Comparison of ENCODE assay signal across 8 mouse cellular contexts in the genomic region with DNA sequence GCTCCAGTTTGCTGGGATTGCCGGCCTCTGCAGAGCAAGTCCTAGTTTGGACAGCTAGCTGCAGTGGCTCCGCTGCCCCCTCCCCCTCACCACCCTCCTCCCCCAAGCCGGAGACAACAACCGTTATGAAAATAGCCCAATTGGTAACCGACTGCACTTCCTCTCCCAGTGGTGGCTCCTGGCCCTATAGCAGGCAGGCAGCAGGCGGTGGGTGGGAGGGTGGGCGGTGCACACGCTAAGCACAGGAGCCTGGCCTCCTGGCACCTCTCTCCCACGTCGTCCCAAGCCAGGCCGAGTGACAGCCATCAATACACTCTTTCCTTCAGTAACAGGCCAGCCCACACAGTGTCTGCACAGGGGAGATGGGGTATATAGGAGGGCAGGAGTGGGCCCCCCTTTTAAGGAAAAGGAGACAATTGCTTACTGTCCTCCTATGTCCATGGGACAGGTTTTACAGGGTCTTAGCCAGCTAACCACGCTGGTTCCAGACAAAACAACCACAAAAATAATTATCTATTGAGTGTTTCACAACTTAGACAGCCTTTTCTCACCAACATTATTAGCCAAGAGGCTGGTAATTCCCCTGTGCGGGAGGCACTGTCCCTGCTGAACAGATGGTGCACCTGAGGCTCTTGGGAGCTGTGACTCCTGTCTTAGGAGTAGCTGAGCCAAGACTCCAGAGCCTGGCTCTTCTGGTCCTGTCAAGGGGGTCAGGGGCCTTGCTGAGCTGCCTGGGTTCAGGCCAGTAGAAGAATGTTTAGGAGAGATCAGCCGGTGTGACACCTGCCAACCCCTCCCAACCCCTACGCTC. TPM values are rescaled to one million over a fixed set of nuclear protein-coding genes. Genes with fewer than 3 reads are reported as not detected.
DNase-seq lines count a peak whose midpoint lies in the region; ATAC-seq lines count a peak whose summit lies in the region.

No protein-coding gene starts in this region.

- H3K4me2 ChIP-seq in intestine, embryonic 16.5 days (ENCODE audit: low read depth, low read length), result peak overlapping the region; percentile 39
- peak overlapping the region; percentile 55 for H3K4me2 ChIP-seq in lung, embryonic 16.5 days (ENCODE audit: low read depth, low read length)

- no peaks in the 10 kb centered on the region for H3K27me3 ChIP-seq in intestine, embryonic 16.5 days (replicated peaks; ENCODE audit: control insufficient read depth, insufficient read depth, low read length)
- no peaks in the 10 kb centered on the region for H3K27me3 ChIP-seq in lung, embryonic 16.5 days (ENCODE audit: control insufficient read depth, insufficient read depth, low read depth, low read length)

- H3K4me1 ChIP-seq in intestine, embryonic 16.5 days (ENCODE audit: control insufficient read depth, insufficient read depth, low read length), result peaks cover 70% of the 10 kb centered on the region
- H3K4me1 ChIP-seq in lung, embryonic 16.5 days (replicated peaks; ENCODE audit: control insufficient read depth, insufficient read depth, low read length), result peaks cover 64% of the 10 kb centered on the region

- ATAC-seq in granulocyte monocyte progenitor cell, adult 5-6 weeks (replicated peaks; ENCODE audit: poor library complexity, severe bottlenecking), result peak; percentile 65
- peak; percentile 41 for ATAC-seq in intestine, embryonic 16.5 days
- ATAC-seq in lung, embryonic 16.5 days (ENCODE audit: low read depth), result peak; percentile 62

- WGBS in intestine, embryonic 16.5 days, result 16% methylated on average over 15 of the region's 15 CpGs
- 19% methylated on average over 15 of the region's 15 CpGs for WGBS in lung, embryonic 16.5 days

- H3K27ac ChIP-seq in intestine, embryonic 16.5 days (ENCODE audit: low read length), result peak overlapping the region; percentile 80
- peak overlapping the region; percentile 89 for H3K27ac ChIP-seq in lung, embryonic 16.5 days (ENCODE audit: low read length)

- H3K4me3 ChIP-seq in intestine, embryonic 16.5 days (ENCODE audit: low read length), result peak overlapping the region; percentile 19; the same call in 1 of the 2 replicates
- peak overlapping the region; percentile 29 for H3K4me3 ChIP-seq in lung, embryonic 16.5 days (ENCODE audit: low read length)

- H3K9me3 ChIP-seq in intestine, embryonic 16.5 days (ENCODE audit: control insufficient read depth, low read length), result no peaks in the 10 kb centered on the region
- H3K9me3 ChIP-seq in lung, embryonic 16.5 days (ENCODE audit: control insufficient read depth, low read length), result no peaks in the 10 kb centered on the region

- H3K9ac ChIP-seq in intestine, embryonic 16.5 days (ENCODE audit: low read depth, low read length), result peak overlapping the region; percentile 61
- H3K9ac ChIP-seq in lung, embryonic 16.5 days (ENCODE audit: low read length), result peak overlapping the region; percentile 60

- peak; percentile 59 for DNase-seq in gastrocnemius, adult 18-20 months (ENCODE audit: low spot score)
- no peak for DNase-seq in gastrocnemius, postnatal 36 days
- peak; percentile 93 for DNase-seq in cerebellum, adult 9-11 months
- DNase-seq in retina, embryonic 14.5 days (ENCODE audit: low spot score), result peak; percentile 73
- no peak for DNase-seq in adrenal gland, adult 8-10 months

- intact Hi-C loops in gastrocnemius, postnatal 36 days (cut with DNase I), result no loop called here

- no peaks in the 10 kb centered on the region for H3K36me3 ChIP-seq in intestine, embryonic 16.5 days (ENCODE audit: control insufficient read depth, insufficient read depth, low read length)
- no peaks in the 10 kb centered on the region for H3K36me3 ChIP-seq in lung, embryonic 16.5 days (ENCODE audit: control insufficient read depth, insufficient read depth, low read length)

RNA-seq across cellular contexts. Expression of gene Gm9821, which starts 5.0 kb away (rescaled TPM):
- not detected for total RNA-seq in gastrocnemius, adult 18-20 months (2021)
- total RNA-seq in gastrocnemius, postnatal 36 days (2021), result not detected
- total RNA-seq in granulocyte monocyte progenitor cell, adult 5-6 weeks (2014; fragmentation: Nextera tagmentation), result not detected in 2 replicates
- total RNA-seq in granulocyte monocyte progenitor cell, adult 5-6 weeks (2017), result 0.21 TPM in 1 of 2 replicates, not detected in the other
- 0.28 and 0.55 TPM in 2 replicates for polyA plus RNA-seq in intestine, embryonic 16.5 days (2015; fragmentation: Nextera tagmentation; extraction: Ambion mirVana)
- polyA plus RNA-seq in lung, embryonic 16.5 days (2015; fragmentation: Nextera tagmentation; extraction: Ambion mirVana), result 0.33 and 0.88 TPM in 2 replicates
- not detected for total RNA-seq in adrenal gland, adult 8-10 months (2022)

RNA-seq across cellular contexts. Expression of gene Mdk, which starts 18.4 kb away (rescaled TPM):
- 1 to 10 TPM in 1 of 2 experiments, under 1 TPM in 1; 0.82 to 1.7 TPM for total RNA-seq in gastrocnemius, adult 18-20 months (2021)
- total RNA-seq in gastrocnemius, postnatal 36 days (2021), result 1 to 10 TPM; 1.4 to 4.3 TPM
- total RNA-seq in granulocyte monocyte progenitor cell, adult 5-6 weeks (2014; fragmentation: Nextera tagmentation), result 1.3 and 4.1 TPM in 2 replicates
- not detected in 2 replicates for total RNA-seq in granulocyte monocyte progenitor cell, adult 5-6 weeks (2017)
- 370 and 437 TPM in 2 replicates for polyA plus RNA-seq in intestine, embryonic 16.5 days (2015; fragmentation: Nextera tagmentation; extraction: Ambion mirVana)
- polyA plus RNA-seq in lung, embryonic 16.5 days (2015; fragmentation: Nextera tagmentation; extraction: Ambion mirVana), result 680 and 776 TPM in 2 replicates
- 10 to 100 TPM in 2 of 4 experiments, 1 to 10 TPM in 2; 7.7 to 13.1 (median 9.1) TPM for total RNA-seq in adrenal gland, adult 8-10 months (2022)

RNA-seq across cellular contexts. Expression of gene Chrm4, which starts 23.4 kb away (rescaled TPM):
- total RNA-seq in gastrocnemius, adult 18-20 months (2021), result not detected
- total RNA-seq in gastrocnemius, postnatal 36 days (2021), result not detected
- total RNA-seq in granulocyte monocyte progenitor cell, adult 5-6 weeks (2014; fragmentation: Nextera tagmentation), result not detected in 2 replicates
- total RNA-seq in granulocyte monocyte progenitor cell, adult 5-6 weeks (2017), result 0.26 TPM in 1 of 2 replicates, not detected in the other
- 0.23 and 0.33 TPM in 2 replicates for polyA plus RNA-seq in intestine, embryonic 16.5 days (2015; fragmentation: Nextera tagmentation; extraction: Ambion mirVana)
- 0.10 TPM in 1 of 2 replicates, not detected in the other for polyA plus RNA-seq in lung, embryonic 16.5 days (2015; fragmentation: Nextera tagmentation; extraction: Ambion mirVana)
- 1 to 10 TPM; 1.0 to 4.2 (median 2.6) TPM for total RNA-seq in adrenal gland, adult 8-10 months (2022)

RNA-seq across cellular contexts. Expression of gene Dgkz, which starts 25.2 kb away (rescaled TPM):
- 10 to 100 TPM; 29.0 to 32.7 TPM for total RNA-seq in gastrocnemius, adult 18-20 months (2021)
- total RNA-seq in gastrocnemius, postnatal 36 days (2021), result 10 to 100 TPM; 28.1 to 35.5 TPM
- 115 and 135 TPM in 2 replicates for total RNA-seq in granulocyte monocyte progenitor cell, adult 5-6 weeks (2014; fragmentation: Nextera tagmentation)
- 75.7 and 89.4 TPM in 2 replicates for total RNA-seq in granulocyte monocyte progenitor cell, adult 5-6 weeks (2017)
- polyA plus RNA-seq in intestine, embryonic 16.5 days (2015; fragmentation: Nextera tagmentation; extraction: Ambion mirVana), result 46.4 and 66.7 TPM in 2 replicates
- polyA plus RNA-seq in lung, embryonic 16.5 days (2015; fragmentation: Nextera tagmentation; extraction: Ambion mirVana), result 55.9 and 59.7 TPM in 2 replicates
- 10 to 100 TPM; 47.7 to 87.4 (median 66.3) TPM for total RNA-seq in adrenal gland, adult 8-10 months (2022)

Comparison
In these comparisons a context has a peak if more than half of its experiments do, and no peak if none do; other contexts are left out.
1. DNase-seq: peak in gastrocnemius, adult 18-20 months (single experiment), cerebellum, adult 9-11 months (single experiment) and retina, embryonic 14.5 days (single experiment); none in gastrocnemius, postnatal 36 days (0 of 2) and adrenal gland, adult 8-10 months (single experiment).
2. Peak in every context shown above with its lines, with median percentiles within 50 percentile points of each other: ATAC-seq.